ENCODE assay signal across 9 mouse cellular contexts in genomic region chr10:58673278-58674061, GRCm38 (mm10). TPM values are rescaled to one million over a fixed set of nuclear protein-coding genes. Genes with fewer than 3 reads are reported as not detected.
DNase-seq lines count a peak whose midpoint lies in the region; ATAC-seq and TF ChIP-seq lines count a peak whose summit lies in the region.
"Had no signal": no experiment of that assay in that cellular context is flagged by ENCODE, and none has a peak within 500 bp of the region (broad histone marks: within the 10 kb centered on the region; RNA-seq: fewer than 3 reads in every experiment).

No protein-coding gene starts in this region.

- intact Hi-C loops in heart, postnatal 10 days (cut with DNase I), result loop anchor here (2.0 kb wide), 2 partner anchors 45 to 113 kb away; no protein-coding TSS in a partner anchor

- WGBS in lung, embryonic 15.5 days, result 30% methylated on average over 15 of the region's 15 CpGs

- no peak overlapping the region for H3K9ac ChIP-seq in ES-Bruce4 (ENCODE audit: low read depth, poor library complexity, severe bottlenecking)
- H3K9ac ChIP-seq in lung, embryonic 15.5 days, result no peak overlapping the region

- H3K9me3 ChIP-seq in ES-Bruce4 (replicated peaks; ENCODE audit: control insufficient read depth, insufficient read depth, low read length, poor library complexity, severe bottlenecking), result no peaks in the 10 kb centered on the region
- no peaks in the 10 kb centered on the region for H3K9me3 ChIP-seq in lung, embryonic 15.5 days

- H3K4me2 ChIP-seq in lung, embryonic 15.5 days, result peak overlapping the region; percentile 21

- TF ChIP-seq CTCF in ES-Bruce4 (IDR thresholded peaks at IDR 0.05; ENCODE audit: low read depth, low read length), result peak; percentile 73
- TF ChIP-seq CTCF in brain, embryonic 14.5 days (IDR thresholded peaks at IDR 0.05; ENCODE audit: borderline replicate concordance, extremely low read depth, insufficient read depth, insufficient read length), result peak; percentile 76

- no peak for TF ChIP-seq EP300 in ES-Bruce4 (IDR thresholded peaks at IDR 0.05; ENCODE audit: insufficient read depth, low read depth, low read length)

- no peaks in the 10 kb centered on the region for H3K36me3 ChIP-seq in ES-Bruce4 (ENCODE audit: control insufficient read depth, insufficient read depth, low read length, poor library complexity, severe bottlenecking)
- H3K36me3 ChIP-seq in lung, embryonic 15.5 days, result no peaks in the 10 kb centered on the region

- H3K27me3 ChIP-seq in ES-Bruce4 (ENCODE audit: control insufficient read depth, insufficient read depth, low read length, poor library complexity, severe bottlenecking), result no peaks in the 10 kb centered on the region
- H3K27me3 ChIP-seq in lung, embryonic 15.5 days, result peaks cover 7% of the 10 kb centered on the region; the same call in 1 of the 2 replicates

- H3K4me3 ChIP-seq in ES-Bruce4 (ENCODE audit: low read depth, low read length), result no peak overlapping the region
- H3K4me3 ChIP-seq in lung, embryonic 15.5 days, result no peak overlapping the region

- DNase-seq in brain, embryonic 14.5 days (ENCODE audit: low read depth), result peak; percentile 97
- DNase-seq in fibroblast of lung, adult 2 months (ENCODE audit: low read depth), result peak; percentile 51
- peak; percentile 76 to 82 for DNase-seq in heart, postnatal 10 days
- DNase-seq in layer of hippocampus, adult 11-12 months (ENCODE audit: low spot score), result peak; percentile 81
- DNase-seq in retina, embryonic 14.5 days (ENCODE audit: low spot score), result peak; percentile 83
- DNase-seq in thymus, postnatal 25 days, result peak; percentile 72

- H3K27ac ChIP-seq in ES-Bruce4 (ENCODE audit: insufficient read depth, low read length), result no peak overlapping the region
- H3K27ac ChIP-seq in lung, embryonic 15.5 days, result no peak overlapping the region

- ATAC-seq in lung, embryonic 15.5 days (ENCODE audit: borderline replicate concordance, extremely low read depth, low FRiP score, low TSS enrichment), result peak; percentile 42; the same call in 1 of the 2 replicates

- no peak for TF ChIP-seq POLR2A in ES-Bruce4 (IDR thresholded peaks at IDR 0.05; ENCODE audit: insufficient read depth, low read length)
- no peak for TF ChIP-seq POLR2A in brain, embryonic 14.5 days (IDR thresholded peaks at IDR 0.05; ENCODE audit: borderline replicate concordance, extremely low read depth, insufficient read depth, insufficient read length, poor library complexity, severe bottlenecking)

- no peaks in the 10 kb centered on the region for H3K4me1 ChIP-seq in ES-Bruce4 (ENCODE audit: control insufficient read depth, insufficient read depth, low read length)
- peaks cover 3% of the 10 kb centered on the region; the same call in 1 of the 2 replicates for H3K4me1 ChIP-seq in lung, embryonic 15.5 days

RNA-seq across cellular contexts. Expression of gene Edar, which starts 2.0 kb away (rescaled TPM):
- not detected in 2 replicates for polyA plus RNA-seq in ES-Bruce4 (2011; ENCODE audit: insufficient read depth, insufficient read length, low read depth, missing spikeins)
- polyA plus RNA-seq in brain, embryonic 14.5 days (2012; rRNA removed), result 0.67 and 0.97 TPM in 2 replicates
- total RNA-seq in heart, postnatal 10 days (2021), result under 1 TPM; 0.64 to 0.65 TPM
- 0.35 and 0.40 TPM in 2 replicates for polyA plus RNA-seq in lung, embryonic 15.5 days (2015; fragmentation: Nextera tagmentation; extraction: Ambion mirVana)

RNA-seq across cellular contexts. Expression of gene Gm17542, which starts 44.5 kb away (rescaled TPM):
- polyA plus RNA-seq in ES-Bruce4 (2011; ENCODE audit: insufficient read depth, insufficient read length, low read depth, missing spikeins), result not detected in 2 replicates
- not detected in 2 replicates for polyA plus RNA-seq in brain, embryonic 14.5 days (2012; rRNA removed)
- not detected for total RNA-seq in heart, postnatal 10 days (2021)
- not detected in 2 replicates for polyA plus RNA-seq in lung, embryonic 15.5 days (2015; fragmentation: Nextera tagmentation; extraction: Ambion mirVana)
- polyA plus RNA-seq: large intestine, adult 2 months had no signal
